Mouse (Mus musculus) macrophage (primary cell): Measurements from ENCODE around the gene Ddx47. TPM values are rescaled to one million over a fixed set of nuclear protein-coding genes. Genes with fewer than 3 reads are reported as not detected.

Source experiments
- H3K27ac ChIP-seq: fragments of 350-480 bp; formaldehyde crosslinking; 2 replicates; pipeline ENCODE4 v1.9.0; 2021
- H3K36me3 ChIP-seq: fragments of 350-480 bp; formaldehyde crosslinking; 2 replicates; pipeline ENCODE4 v1.9.0; 2021; ENCODE audit errors: inconsistent target
- H3K4me3 ChIP-seq: fragments of 350-480 bp; formaldehyde crosslinking; 2 replicates; pipeline ENCODE4 v1.9.0; 2021; ENCODE audit errors: inconsistent target
- H3K79me2 ChIP-seq: fragments of 350-480 bp; formaldehyde crosslinking; 2 replicates; pipeline ENCODE4 v1.9.0; 2021; ENCODE audit errors: inconsistent target
- WGBS: methylation state at CpG from one replicate; pipeline ENCODE4 v1.1.7; 2026; ENCODE audit warnings: inconsistent platforms; ENCODE audit not compliant: missing documents; 5-methylcytosine and 5-hydroxymethylcytosine counted together
- polyA plus RNA-seq: library from polyadenylated mRNA; stranded (reverse); fragments of 250-400 nt; gene quantifications from 3 replicates; pipeline ENCODE4 v1.2.4, GENCODE M21; 2018; ENCODE audit warnings: inconsistent platforms

Ddx47 gene
- polyA plus RNA-seq, 1 experiment from 2014 or later = 51.0 TPM

GRCm38 (mm10) chr6:135069856-135070255 lies 58.4 kb downstream of the Ddx47 start:
- no peak overlapping the region for H3K27ac ChIP-seq

DNA sequence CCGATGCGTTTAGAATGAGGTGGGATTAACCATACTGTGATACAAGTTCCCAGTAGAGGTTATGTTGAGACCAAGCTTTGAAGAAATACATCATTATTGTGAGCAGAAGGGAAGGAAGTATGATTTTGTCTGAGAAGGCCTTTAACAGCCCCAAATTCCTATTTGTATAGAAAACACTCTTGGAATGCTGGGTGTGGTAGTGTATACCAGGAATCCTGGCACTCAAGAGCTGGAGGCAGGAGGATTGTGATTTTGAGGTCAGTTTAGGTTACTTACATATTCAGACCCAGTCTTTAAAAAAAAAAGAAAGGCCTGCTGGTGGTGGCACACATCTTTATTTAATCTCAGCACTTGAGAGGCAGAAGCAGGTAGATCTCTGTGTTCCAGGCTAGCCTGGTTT lies 58.9 kb downstream of the Ddx47 start:
- Histone ChIP-seq H3K36me3 (no peaks in the 10 kb centered on the region), H3K79me2 (no peaks in the 10 kb centered on the region)
- 97% methylated on average over 2 of the region's 2 CpGs for WGBS

More at GRCm38 (mm10) chr6:135069856-135070255, 58.4 kb downstream of the Ddx47 start:
- Histone ChIP-seq H3K4me3 (no peak overlapping the region), H3K79me2 (no peaks in the 10 kb centered on the region), H3K36me3 (no peaks in the 10 kb centered on the region)
- WGBS = 73% methylated on average over 6 of the region's 6 CpGs

More for the DNA sequence above, 58.9 kb downstream of the Ddx47 start:
- Histone ChIP-seq H3K4me3 (no peak overlapping the region), H3K27ac (no peak overlapping the region)

Other genes starting within 250 kb of the Ddx47 start
- 3.8 to 6.6 TPM (median 5.5 TPM) in 3 replicates for gene Dusp16, start 219.0 kb upstream of the Ddx47 start, polyA plus RNA-seq
- gene Crebl2, start 181.5 kb upstream of the Ddx47 start, polyA plus RNA-seq = 5.8 to 10.2 TPM (median 8.3 TPM) in 3 replicates
- 2.1 to 4.4 TPM (median 2.6 TPM) in 3 replicates for gene Gpr19, start 113.0 kb upstream of the Ddx47 start, polyA plus RNA-seq
- 13.0 to 49.2 TPM (median 33.8 TPM) in 3 replicates for gene Cdkn1b, start 91.2 kb upstream of the Ddx47 start, polyA plus RNA-seq
- gene Apold1, start 29.9 kb upstream of the Ddx47 start, polyA plus RNA-seq = 0.06 TPM in 1 of 3 replicates, not detected in the others
- gene Gprc5a, start 54.0 kb downstream of the Ddx47 start, polyA plus RNA-seq = 0.06 to 0.11 TPM in 2 of 3 replicates, not detected in the other
- gene Gprc5d, start 106.7 kb downstream of the Ddx47 start, polyA plus RNA-seq = not detected in 3 replicates
- gene Fam234b, start 186.4 kb downstream of the Ddx47 start, polyA plus RNA-seq = 4.6 to 8.6 TPM (median 8.0 TPM) in 3 replicates
- gene Hebp1, start 186.4 kb downstream of the Ddx47 start, polyA plus RNA-seq = 80.2 to 97.2 TPM (median 86.9 TPM) in 3 replicates
- gene Gsg1, start 242.7 kb downstream of the Ddx47 start, polyA plus RNA-seq = 0.14 to 0.51 TPM (median 0.18 TPM) in 3 replicates